Mouse (Mus musculus): ENCODE measurements around the gene Pvr. TPM values are rescaled to one million over a fixed set of nuclear protein-coding genes. Genes with fewer than 3 reads are reported as not detected.

Gene Pvr
- 31.0 and 34.1 TPM in 2 replicates for total RNA-seq (2021)
- long read RNA-seq, experiment 1, transcript Pvr-201 (8 exons, 2,905 nt) = major isoform, 6 of 13 reads
- long read RNA-seq, experiment 1, partial matches to known transcripts = 1 of 13 reads
- long read RNA-seq, experiment 1, other reads (novel, unspliced or antisense) = 5 of 13 reads
- long read RNA-seq, experiment 2, partial matches to known transcripts = 0 of 9 reads
- long read RNA-seq, experiment 2, other reads (novel, unspliced or antisense) = 7 of 9 reads

DNA sequence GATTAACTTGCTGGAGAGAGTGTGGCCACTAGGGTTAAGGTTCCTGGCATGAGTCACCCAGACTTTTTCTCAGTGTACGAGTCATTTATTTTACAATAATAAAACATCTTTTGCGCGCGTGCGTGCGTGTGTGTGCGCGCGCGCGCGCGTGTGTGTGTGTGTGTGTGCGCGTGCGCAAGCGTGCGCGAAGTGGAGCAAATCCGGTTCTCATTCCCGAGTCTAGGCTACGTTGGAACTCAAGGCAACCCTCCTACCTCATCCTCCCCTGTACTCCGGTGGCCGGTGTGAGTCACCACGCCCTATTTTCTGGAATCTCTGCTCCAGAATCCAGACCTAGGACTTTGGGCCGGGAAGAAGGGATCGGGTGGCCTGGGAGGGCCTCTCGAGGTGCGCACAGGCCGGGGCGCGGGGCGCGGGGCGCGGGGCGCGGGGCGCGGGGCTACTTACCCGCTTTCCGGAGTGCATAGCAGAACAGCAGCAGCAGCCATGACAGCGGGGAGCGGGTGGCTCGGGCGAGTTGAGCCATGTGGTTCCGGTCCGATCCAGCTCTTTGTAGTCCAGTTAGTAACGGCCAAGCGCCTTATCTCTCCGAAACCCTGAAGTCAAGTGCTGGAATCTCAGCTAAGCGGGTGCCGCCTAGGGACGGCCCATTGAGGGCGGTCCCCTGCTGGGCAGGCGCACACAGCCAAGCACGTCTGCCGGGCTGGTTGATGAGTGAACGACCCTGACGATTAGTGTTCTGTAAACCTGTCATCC lies at the start of gene Pvr:
TSS of gene Pvr (minus strand) at position 655 of the 756 bp plus-strand sequence.
- peak; percentile 90 for DNase-seq

DNA sequence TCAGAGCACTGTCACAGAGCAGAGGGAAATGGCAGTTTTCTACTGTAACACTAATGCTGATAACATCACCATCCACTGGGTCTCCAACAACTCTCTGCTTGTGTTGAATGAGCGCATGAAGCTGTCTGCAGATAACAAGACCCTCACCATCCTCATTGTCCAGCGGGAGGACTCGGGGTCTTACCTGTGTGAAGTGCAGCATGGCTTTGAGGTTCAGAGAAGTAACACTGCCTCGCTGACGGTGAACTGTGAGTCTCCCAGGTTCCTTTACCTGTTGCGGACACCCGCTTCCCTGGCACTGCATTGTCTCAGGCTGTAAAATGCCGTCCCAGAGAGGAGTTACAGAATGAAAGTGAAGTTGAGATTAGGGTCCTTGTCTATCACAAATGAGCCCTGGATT lies 49.2 kb upstream of the Pvr start:
- DNase-seq = no peak

DNA sequence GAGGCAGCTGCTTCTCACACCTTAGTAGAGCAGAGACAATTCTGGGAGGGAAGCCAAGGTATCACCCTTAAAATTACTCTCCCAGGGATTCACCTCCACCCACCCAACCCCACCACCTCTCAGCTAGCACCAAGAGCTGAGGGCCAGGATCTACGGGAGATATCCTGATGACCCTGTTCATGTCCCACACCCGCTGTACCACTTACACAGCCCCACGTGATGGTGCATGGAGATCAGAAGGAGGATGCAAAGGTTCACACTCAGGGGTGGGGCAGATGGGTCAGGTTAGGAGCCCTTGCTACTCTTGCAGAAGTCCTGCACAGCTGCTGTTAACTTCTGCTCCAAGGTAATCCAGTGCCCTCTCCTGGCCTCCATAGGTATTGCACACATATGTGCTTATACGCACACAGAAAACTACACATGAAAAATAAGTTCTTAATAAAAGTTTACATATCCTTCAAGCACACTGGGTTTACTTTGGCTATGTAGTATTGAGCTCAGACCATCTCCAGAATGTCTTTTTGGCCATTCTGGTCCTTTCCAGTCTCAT lies 48.7 kb upstream of the Pvr start:
- no peak for DNase-seq

DNA sequence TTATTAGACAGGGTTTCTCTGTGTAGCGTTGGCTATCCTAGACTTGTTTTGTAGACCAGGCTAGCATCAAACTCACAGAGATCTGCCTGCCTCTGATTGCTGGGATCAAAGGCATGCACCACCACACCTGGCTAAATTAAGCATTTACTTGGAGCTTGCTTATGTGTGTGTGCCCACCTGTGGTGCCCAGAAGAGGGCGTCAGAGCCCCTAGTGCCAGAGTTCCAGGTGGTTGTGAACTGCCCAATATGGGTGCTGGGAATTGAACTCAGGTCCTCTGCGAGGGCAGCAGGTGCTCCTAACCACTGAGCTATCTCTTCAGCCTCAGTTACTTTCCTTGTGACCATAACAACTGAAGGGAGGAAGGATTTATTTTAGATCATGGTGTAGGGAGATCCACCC lies 48.1 kb upstream of the Pvr start:
- no peak for DNase-seq

DNA sequence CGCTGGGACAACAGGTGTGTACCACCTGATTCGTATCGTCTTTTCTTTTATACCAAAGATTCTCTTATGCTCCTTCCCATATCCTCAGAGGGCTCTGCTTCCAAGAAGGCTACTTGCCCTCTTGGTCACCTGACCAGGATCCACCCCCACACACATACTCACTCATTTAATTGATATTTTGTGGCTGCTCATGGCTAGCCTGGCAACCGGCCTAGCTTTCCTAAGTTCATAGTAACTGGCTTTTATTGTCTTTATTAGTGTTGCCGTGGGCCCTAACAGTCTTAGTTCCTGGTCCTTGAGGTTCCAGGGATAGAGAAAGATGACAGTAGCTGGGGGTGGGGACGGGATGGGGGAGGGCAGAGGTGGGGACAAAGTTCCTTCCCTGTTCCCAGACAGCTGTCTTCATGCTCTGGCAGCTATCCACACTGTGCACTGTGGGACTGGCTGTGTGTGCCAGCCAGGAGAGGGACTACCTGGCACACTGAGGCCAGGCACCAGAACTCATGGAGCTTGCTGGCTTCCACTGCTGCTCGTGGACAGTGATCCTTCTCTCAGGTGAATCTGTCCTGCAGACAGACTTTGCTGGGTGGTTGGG lies 44.1 kb upstream of the Pvr start, which contains the start of gene Ceacam20:
TSS of gene Ceacam20 (plus strand) at position 428 of the 595 bp plus-strand sequence.
- no peak for DNase-seq

DNA sequence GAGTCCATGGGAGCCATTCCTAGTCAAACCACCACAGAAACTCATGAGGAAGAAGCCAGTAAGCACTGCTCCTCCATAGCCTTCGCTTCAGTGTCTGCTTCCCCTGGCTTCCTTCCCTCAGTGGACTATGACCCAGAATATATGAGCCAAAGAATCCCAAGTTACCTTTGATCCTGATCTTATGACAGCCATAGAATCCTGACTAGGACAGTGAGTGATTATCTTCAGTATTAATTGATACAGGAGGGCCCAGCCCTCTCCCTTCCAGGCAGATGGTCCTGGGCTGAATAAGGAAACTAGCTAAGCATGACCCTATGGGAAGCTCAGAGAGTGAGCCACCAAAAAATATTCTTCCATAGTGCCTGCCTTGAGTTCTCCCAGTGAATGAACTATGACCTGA lies 41.5 kb upstream of the Pvr start:
- DNase-seq = no peak

DNA sequence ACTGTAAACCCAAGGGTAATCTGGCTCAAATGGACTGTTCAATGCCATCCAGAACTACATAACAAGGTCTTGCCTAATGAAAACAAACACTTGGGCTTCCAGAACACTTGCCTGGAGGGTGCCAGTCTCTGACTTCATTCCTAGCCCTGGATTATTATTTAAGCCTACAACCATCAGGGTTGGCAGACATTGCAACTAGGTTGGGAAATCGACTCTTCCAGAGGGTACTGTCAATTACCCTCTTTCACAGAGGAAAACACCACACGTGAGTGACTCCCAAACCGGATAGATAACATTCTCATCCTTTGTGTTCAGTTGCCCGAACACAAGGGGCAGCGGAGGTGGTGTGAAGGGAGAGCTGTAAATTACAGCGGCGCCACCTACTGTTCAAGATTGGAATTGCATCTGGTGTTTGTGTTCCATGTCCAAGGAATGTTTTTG lies 35.4 kb upstream of the Pvr start:
- peak; percentile 92 for DNase-seq

DNA sequence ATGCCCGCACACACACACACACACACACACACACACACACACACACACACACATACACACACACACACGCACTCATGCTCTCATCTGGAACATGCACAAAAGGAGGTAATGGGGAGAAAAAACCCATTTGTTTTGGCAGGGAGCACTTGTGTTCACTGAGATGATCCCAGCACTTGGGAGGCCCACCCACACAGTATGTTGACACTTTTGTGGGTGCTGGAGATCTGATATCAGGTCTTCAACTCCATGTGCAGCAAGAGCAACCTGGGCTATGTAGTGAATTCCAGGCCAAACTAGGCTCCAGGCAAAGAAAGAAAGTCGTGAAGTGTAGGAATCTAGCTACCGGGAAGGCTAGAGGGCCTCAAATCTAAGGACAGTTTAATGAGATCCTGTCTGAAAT lies 34.9 kb upstream of the Pvr start:
- DNase-seq = no peak

DNA sequence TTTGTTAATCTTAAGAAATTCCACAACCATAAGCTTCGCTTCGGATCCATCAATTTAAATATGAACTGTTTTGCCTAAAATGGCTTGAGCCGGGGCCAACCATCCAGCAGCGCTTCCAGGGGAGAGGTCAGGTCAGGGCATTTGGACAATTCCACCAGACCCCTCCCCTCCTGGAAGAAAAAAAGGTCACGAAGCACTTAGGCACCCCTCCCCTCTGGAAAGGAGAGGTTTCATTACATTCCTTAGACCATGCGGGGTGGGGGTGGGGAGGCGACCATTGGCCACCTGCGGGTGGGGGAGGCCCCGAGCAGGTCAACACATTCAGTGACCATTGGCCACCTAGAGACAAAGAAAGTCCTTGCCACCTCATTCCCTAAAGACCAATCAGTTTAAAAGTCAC lies 32.1 kb upstream of the Pvr start:
- no peak for DNase-seq

DNA sequence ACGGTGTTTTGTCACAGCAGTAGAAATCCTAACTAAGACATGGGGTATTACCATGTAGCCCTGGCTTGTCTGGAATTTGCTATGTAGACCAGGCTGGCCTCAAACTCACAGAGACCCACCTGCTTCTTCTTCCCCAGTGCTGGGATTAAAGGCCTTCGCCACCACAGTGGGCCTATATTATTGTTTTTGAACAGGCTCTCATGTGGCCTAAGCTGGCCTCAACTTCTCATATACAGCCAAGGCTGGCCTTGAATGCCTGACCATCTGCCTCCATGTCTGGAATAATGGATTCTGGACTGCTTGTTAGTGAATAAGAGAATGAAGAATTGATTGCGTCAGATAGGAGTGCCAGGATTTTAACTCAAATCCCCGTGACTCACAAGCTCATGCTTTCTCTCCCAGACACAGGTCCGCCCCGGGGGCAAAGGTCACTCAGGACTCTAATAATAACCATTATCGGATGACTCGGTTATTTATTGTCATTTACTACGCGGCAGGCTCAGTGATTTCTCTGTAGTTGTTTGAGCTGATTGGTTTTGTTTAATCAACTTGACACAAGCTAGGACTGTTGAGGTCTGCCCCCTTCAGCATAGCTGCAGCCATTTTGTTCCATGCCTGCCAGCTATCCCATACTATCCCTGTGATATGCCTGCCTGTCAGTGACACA lies 31.5 kb upstream of the Pvr start:
- DNase-seq = peak; percentile 59

DNA sequence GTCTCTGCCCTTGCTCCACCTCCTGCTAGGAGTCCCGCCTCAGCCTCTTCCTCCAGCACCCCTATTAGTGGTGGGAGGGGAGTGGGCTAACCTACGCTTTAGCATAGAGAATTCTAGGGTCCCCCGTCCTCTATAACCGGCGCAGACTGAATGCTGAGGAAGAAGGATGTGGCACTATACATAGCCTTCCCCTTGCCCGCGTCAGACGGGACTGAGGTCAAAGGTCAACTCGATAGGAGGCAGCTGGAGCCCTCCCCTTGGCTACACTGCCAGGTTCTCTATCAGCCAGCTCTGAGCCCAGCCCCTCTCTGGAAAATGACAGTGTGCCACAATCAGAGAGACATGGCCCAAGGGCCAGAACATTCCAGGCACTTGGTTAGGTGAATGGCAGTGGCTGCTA lies 29.6 kb upstream of the Pvr start, which contains the start of gene Igsf23:
TSS of gene Igsf23 (minus strand) at position 168 of the 400 bp plus-strand sequence.
- DNase-seq = no peak

DNA sequence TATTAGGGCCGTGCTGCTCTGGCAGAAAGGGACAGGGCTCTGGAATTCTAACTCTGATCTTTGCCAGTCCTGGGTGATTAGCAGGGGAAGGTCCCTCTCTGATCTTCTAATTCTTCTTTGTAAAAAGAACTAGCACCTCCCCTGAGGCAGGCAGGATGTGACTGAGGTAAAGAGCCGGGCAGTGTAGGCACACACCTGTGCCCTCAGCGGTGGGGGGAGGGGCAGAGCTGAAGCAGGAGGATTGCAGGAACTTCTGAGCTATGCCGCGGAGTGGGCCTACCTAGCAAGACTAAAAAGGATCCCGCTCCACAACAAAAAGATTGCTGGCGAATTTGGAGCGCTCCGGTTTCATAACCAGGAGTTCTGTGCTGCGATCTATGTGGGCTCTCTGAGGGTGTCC lies 29.0 kb upstream of the Pvr start:
- DNase-seq = no peak

DNA sequence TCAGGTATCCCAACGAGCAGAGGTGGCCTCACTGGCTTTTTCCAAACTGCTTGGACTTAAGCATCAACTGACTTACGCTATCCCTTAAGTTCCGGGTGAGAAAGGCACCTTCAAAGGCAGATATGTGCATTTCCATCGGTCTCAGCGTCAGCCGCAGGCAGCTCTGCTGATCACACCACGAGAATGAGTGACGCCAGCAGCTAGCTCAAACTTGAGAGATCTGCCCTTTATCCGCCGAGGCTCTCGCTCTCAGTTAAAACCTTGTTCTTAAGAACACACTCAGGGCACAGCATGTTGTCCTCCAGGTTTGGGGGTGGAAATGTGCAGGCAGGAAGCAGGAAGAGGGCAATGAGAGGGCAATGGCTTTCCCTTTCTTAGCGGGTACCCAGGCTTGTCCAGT lies 28.0 kb upstream of the Pvr start:
- no peak for DNase-seq

DNA sequence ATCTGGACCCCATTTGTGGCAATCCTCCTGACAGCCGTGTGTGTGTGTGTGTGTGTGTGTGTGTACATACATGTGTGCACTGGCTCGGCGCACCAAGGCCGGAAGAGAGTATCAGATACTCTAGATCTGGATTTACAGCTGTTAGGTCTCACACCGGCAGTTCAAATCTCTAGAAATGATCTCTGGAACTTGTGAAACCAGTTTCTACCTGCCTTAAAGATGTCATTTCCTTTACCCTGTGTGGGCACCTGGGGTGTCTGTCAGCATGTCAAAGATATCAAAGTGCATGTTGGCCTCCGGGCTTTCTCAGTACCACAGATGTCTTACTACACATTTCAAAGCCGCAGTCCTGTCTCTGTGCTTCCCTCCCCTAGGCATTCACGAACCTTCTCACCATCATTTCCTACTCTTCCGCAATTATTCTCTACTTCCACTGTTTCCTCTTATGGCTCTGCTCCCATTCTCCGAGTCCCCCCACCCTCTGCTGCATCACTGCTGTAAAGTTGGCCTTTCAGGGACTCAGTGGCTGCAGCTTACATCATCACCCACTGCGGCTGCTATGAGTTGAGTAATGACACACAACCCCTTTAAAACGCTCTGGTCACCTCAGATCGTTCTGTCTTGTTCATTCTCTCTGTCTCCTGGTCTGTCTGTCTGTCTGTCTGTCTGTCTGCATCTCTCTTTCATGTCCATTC lies 25.0 kb upstream of the Pvr start:
- DNase-seq = no peak

DNA sequence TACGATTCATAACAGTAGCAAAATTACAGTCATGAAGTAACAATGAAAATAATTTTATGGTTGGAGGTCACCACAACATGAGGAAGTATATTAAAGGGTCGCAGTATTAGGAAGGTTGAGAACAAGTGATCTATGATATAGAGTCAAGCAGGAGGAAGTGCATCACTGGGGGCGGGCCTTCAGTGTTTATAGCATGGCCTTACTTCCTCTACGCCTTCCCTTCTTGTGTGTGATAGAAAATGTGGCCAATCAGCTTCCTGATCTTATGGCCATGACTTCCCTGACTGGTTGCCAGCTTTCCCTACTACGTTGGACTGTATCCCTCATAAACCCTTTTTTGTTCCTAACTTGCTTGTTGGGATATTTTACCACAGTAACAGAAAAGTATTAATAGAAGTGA lies 24.2 kb upstream of the Pvr start:
- DNase-seq = no peak

DNA sequence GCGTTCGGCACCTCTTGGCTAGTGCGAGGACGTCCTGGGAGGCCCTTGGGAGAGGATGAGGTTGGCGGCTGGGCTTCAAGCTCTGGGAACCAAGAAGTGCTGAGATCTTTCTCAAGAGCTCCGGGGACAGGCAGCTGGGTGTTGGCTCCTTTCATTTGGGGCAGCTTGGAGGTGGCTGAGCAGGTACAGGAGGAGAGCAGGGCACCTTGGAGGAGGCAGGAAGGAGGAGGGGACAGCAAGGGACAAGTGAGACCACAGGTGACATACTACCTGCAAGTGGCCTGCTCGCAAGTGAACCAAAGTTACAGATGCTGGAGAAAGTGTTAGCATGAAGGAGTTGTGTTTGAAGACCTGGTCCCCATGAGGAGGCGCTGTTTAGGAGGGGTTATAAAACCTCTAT lies 23.7 kb upstream of the Pvr start:
- DNase-seq = no peak

DNA sequence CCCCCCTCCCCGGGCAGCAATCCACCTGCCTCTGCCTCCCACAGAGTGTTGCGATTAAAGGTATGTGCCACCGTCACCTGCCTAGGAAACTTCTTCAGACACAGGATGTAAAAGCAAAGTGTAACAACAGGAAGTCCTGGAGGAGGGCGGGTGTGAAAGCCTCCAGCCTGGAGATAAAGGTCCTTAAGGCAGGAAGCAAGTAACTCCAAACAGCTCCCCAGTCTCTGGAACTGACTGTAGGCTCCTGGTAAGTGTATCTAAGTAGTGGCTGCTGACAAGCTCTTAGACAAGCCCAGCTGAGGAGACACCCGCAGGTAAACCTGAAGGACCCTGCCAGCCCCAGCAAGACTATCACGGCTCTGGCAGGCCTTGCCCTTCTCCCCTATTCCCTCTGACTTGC lies 19.3 kb upstream of the Pvr start:
- no peak for DNase-seq

DNA sequence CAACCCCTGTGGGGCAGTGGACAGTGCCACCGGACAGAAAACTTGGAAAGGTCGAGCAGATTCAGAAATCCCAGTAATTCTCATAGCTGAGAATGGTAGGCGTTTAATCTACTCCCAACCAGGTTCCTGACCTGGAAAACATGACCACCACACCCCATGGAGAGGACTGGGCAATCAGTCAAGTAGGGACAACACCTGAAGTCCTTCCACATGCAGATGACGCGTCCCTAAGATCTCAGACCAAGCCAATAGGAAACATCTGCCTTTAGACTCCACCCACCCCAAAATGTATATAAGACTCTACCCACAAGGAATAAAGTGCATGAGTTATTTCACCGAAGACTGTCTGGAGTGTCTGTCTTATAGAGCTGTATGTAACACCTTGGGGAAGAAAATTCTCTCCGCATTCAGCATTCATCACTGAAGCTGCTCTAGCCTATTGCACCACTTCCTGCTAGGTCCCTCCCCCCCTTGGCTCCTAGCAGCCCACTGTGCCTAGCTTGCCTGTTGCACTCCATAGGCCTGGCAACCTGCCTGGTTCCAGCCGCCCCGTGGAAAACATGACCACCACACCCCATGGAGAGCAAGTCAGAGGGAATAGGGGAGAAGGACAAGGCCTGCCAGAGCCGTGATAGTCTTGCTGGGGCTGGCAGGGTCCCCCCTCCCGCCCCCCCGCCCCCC lies 18.7 kb upstream of the Pvr start:
- peak; percentile 90 for DNase-seq

DNA sequence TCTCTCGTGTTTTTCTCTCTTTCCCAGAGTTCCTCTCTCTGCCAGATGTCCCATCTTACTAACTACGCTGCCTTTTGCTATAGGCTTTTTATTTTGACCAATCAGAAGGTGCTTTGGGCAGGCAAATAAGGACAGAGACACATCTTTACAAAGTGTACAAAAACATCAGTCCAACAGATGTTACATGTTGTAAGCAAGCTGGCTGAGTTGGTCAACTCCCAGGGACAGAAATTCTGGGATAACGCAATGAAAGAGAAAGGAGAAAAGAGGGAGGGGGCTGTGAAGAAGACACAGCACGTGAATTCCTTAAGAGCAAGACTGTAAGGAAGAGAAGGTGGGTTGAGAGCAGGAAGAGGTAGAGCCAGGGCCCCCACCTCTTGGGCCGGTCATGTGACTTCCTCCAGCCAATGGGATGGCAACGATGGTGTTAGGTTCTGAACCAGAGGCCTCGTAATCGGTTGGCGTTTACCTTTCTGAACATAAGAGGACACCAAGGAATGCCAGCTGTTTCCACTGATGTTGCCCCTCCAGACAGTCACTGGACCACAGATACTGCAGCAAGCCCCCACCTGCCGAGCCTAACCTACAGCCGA lies 16.4 kb upstream of the Pvr start:
- DNase-seq = no peak

DNA sequence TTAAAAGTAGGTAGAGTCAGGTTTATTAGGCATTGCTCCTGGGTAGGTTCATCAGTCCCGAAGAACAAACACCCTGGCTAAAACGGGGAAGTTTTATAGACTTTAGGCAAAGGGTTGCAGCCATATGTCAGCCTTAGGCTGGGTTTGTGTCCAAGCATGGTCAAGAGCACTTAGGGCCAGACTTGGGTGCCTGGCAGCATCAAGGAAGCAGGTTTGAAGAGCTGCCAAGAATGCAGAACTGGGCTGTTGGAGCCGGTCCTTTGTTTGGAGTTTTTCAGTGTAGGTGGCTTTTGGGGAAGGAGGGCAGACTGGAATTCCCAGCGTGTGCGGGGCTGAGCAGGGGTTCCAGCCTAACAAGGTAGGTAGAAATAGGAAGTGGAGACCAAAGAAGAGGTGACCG lies 15.0 kb upstream of the Pvr start:
- DNase-seq = no peak

DNA sequence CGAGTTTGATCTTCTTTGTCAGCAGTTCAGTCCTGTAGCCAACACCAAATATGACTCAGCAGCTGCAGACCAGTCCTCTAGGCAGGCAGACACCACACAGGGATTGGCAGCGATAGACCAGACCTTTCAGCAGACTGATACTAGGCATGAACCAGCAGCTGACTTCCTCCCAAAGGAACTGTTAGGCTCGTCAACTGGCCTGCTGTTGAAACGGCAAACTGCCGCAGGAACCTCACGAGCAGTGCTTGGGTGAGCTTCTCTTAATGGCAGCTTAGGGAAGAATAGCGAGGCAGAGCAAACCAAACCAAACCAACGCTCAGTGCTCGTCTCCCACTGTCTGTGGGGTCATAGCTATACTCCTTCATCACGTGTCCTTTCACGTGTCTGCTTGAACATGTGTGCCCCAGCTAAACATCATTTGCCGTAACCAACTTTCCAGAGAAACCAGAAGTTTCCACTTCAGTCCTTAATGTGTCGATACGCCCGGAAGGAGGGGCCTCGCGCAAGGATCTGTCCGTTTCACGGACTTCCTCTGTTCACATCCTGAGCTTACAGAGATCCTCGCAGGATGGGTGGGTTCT lies 14.3 kb upstream of the Pvr start:
- no peak for DNase-seq
